Mouse (Mus musculus): ENCODE measurements at regions not wholly inside any gene's neighbourhood (a gene's known extent, or its start where the extent isn't known, plus 50 kb on each side); places are given as distances from the start of the nearest gene placed in this dataset.
"Not testable (repeated sequence)": the region's sequence is repeated elsewhere in the genome, so short reads cannot be mapped to it uniquely, and the experiment has no call there.

GRCm38 (mm10) chr12:95388185-95388584, 303.8 kb upstream of the Flrt2 start:
- no peak for DNase-seq

DNA sequence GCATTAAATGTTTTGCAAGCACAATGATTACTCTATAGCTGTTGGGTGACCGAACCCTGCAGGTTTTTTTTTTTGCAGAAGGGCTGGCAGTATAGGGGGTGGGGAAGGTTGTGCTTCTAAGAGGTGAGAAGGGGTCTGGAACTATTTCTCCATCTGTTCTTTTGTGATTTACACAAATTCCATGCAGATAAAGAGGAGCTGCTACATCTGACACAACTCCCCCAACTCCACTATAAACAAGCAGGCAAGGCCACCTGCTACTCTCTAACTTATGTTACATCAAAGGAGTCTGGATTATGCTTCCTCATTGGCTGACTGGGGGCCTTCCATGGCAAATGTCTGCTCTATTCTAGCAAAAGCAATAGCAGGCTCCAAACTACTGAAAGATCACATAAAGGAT, 299.2 kb upstream of the Flrt2 start:
- no peak for DNase-seq

DNA sequence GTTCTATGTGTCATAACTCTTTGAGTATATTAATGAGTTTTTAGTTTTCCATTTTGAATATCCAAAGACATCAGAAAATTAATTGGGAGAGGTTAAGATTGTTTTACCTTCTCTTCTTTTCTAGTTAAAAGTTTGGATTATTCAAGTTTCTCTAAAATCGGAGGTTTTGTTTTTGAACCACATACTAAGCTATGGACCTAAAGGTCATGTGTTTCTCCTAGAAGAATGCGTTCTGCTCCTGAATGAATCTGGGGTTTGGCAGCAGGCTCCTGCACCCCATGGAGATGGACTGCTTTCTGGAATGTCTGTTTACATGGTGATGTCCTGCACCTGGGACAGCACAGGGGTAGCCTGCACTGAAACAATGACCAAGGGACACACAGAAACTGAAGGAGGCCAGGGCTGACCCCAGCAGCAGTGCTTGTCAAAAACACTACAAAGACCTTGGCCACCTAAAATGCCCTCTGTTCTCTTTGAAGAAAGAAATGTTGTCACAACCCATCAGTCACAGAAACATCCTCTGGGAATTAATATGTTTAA, 297.0 kb upstream of the Flrt2 start:
- DNase-seq = no peak

DNA sequence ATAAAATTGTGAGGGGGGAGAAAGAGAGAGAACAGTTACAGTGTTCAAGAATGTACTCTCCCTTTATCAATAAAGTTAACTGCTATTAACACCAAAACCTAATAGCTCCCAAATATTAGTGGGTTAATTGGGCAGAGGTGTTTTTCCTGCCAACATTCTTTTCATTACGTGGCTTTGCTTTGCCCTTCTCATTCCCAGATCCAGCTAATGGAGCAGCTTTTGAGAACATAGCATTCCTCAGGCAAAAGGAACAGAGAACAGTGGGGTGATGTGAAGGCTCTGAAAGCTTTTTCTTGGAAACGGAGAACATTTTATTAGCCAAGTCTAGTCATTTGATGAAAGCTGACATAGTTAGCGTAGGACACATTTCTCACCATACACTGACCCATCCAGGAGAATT, 271.2 kb upstream of the Flrt2 start:
- no peak for DNase-seq

GRCm38 (mm10) chr12:95424739-95425138, 267.3 kb upstream of the Flrt2 start:
- DNase-seq = no peak

GRCm38 (mm10) chr12:95437226-95437625, 254.8 kb upstream of the Flrt2 start:
- no peak for DNase-seq

DNA sequence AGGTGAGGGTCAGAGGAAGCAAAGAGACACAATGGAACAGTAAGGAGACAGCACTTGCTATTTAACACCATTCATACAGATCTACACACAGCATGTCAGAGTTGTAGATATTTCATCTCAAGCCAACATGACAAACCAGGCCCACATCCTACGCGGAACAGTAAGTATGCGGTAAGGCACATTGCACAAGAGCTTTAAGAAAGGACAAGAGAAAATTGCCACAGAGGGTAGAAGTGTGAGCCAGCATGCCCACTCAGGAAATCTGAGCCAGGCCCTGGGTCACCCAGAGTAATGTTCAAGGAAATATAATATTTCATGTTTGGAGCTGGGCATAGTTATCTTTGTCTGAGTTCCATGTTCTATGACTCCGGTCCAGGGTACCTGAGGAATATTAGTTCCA, 234.5 kb upstream of the Flrt2 start:
- DNase-seq = no peak

- no peak for DNase-seq
Measured at GRCm38 (mm10) chr12:95466502-95467490, 225.2 kb upstream of the Flrt2 start.

- DNase-seq = no peak
Measured at GRCm38 (mm10) chr12:95469897-95470296, 222.1 kb upstream of the Flrt2 start.

GRCm38 (mm10) chr12:95486502-95486901, 205.5 kb upstream of the Flrt2 start:
- DNase-seq = no peak

- DNase-seq = no peak
Measured at GRCm38 (mm10) chr12:95488371-95488770, 203.7 kb upstream of the Flrt2 start.

DNA sequence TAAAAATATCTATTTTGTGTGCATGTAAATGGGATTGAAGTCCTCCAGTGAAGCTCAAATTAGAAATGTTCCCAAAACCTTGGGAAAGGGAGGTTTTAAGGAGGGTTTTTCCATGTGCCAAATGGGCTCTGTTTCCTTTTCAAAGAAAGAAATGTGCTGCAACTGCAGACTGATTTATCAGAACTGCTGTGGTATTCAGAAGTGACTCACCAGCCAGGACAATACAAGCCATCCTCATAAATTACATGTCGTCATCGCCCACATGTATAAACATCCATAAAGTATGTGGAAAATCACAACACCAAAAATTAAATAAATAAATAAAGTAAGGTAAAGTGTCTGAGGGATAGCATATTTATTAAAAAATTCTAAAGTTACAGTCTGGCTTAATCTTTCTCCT, 202.7 kb upstream of the Flrt2 start:
- DNase-seq = no peak

- DNase-seq = no peak
Measured at GRCm38 (mm10) chr12:95489848-95490247, 202.2 kb upstream of the Flrt2 start.

DNA sequence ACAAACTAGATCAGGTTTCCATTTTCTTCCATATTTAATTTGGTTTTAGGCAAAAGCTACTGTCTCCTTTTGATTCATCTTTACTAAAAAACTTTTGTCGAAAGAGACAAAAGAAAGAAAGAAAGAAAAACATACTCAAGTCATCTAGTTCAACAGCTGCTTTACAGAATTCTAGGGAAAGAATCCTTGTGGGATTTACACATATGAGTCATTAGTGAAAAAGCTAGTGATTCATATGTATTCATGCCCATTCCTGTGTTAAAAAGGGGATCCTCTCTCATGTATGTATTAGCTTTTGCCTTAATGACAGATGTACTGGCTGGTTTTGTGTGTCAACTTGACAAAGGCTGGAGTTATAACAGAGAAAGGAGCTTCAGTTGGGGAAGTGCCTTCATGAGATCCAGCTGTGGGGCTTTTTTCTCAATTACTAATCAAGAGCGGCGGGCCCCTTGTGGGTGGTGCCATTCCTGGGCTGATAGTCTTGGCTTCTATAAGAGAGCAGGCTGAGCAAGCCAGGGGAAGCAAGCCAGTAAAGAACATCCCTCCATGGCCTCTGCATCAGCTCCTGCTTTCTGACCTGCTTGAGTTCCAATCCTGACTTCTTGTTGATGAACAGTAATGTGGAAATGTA, 200.1 kb upstream of the Flrt2 start:
- not testable (repeated sequence) for DNase-seq

GRCm38 (mm10) chr12:95501443-95501842, 190.6 kb upstream of the Flrt2 start:
- DNase-seq = no peak

DNA sequence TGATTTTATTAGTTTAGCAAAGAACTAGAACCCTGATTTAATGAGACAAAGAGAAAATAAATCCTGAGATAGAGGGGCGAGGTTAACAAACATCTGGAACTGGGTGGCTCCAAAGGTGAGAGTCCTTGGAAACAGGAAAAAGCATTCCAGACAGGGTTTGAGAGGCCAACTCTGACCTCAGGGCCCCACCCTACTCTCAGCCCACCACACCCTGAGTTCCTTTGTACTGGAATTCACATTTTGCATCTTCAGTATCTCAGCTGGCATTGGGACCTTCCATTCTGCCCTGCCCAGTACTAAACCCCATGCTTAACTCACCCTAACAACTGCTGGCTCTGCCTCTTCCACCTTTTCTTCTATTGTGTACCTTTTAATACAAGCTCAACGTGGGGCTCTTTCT, 172.0 kb upstream of the Flrt2 start:
- DNase-seq = no peak

DNA sequence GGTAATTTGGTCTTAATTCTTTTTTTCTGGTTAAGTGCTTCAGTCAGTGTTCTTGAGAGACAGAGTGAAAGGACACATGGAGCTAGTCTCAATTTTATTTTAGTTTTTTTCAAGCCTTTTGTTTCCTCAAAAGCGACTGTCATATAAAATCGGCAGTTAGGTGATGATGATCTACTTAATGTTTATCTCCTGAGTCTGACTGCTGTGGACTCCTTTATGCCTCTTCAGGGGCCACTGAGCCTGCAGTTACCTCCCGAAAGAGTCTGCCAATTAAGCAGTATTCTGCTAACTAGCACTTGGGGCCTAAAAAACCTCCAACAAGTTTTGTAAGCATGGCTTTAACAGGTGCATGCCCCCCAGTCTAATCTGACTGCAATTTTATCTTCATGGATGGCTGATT, 170.0 kb upstream of the Flrt2 start:
- DNase-seq = no peak

DNA sequence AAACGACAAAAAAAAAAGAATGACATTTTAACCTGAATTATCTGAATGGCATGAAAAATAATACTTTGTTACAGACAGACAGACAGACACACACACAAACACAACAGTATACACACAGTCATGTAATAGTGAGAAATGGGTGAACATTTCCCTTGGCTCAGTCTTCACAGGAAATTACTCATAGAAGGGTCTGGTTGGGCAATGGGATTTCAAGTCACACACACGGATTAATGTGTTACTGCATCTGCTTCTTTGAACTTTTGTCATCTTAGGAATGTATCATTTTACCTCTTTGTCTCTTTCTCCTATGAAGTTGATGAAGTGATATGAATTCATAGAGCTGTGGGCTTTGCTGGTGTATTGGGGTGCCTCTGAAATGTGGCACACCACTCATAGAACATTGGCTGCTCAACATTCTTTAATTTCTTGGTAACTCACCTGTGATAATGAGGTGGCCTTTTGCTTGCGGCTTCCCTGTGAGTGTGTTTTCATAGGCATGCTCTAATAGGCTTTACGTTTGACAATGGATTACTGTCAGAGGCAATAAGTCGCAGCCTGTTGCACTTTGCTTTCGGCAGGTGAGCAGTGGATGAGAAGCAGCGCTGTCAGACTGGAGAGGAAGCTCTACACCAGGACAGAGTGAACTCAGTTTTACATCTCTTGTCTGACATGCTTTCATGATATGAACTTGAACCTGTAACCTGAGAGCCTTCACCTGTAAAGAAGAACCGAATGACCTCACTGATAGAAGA, 158.0 kb upstream of the Flrt2 start:
- DNase-seq = no peak

DNA sequence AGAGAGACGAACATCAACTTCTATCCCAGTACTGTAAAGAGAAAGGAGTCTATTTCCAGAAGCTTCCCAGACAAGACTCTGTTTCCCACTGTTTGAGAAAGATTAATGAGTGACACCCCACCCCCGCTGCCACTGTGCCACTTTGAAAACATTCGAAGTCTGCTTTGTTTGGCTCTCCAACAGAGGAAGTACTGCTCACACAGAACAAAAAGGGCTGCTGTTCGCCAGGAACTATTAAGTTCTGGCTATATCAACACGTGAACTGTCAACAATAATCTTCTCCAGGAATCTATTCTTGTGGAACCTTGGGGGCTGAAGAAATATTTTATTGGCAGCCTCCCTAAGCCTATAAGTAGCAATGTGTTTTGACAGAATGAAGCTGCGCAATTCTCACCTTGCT, 144.7 kb upstream of the Flrt2 start:
- DNase-seq = no peak

DNA sequence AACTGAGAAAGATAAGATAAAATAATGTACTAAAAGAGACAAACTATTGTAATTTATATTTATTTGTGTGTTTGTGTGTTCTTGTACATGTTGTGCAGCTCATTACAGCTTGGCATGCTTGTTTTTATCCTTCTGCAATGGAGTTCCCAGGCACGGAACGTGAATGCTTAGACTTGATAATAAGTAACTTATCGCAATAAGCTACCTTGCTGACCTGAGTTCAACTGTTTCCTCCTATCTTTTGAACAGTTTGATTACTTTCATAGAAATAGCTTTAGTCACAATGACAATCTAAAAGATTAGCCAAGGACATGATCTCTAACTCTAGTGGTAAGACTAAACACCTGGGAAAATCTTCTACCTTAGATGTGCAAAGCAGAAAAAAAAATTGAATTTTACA, 138.9 kb upstream of the Flrt2 start:
- no peak for DNase-seq

DNA sequence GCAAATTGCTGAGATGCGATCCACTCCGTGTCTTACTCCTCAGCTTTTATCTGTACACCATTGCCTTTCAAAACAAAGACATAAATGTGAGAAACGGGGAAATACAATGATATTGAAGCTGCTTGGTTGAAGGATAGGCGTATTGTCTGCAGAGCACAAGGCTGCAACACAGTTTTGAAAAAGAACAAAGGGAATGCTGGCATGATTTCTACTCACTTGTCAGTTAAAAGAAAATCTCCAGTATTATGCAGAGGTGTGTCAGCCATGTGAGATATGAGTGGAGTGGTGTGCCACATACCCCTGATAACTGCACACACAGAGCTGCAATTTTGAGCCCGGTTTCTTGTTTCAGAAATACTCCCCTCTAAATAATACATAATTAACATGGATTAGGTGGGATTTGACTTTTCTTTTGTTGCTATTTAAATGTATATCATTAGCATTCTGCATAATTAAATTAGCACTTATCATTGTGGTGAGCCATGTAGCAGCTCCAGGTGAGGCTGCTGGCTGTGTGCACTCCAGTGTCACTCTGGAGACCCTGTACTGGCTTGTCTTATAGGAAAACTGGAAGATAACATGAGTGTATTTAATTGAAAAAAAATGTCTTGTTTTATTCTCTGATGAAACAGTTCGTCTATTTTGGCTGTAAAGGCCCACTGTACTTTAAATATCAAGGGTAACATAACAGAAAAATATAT, 133.2 kb upstream of the Flrt2 start:
- DNase-seq = no peak

GRCm38 (mm10) chr12:95563431-95563830, 128.6 kb upstream of the Flrt2 start:
- no peak for DNase-seq

DNA sequence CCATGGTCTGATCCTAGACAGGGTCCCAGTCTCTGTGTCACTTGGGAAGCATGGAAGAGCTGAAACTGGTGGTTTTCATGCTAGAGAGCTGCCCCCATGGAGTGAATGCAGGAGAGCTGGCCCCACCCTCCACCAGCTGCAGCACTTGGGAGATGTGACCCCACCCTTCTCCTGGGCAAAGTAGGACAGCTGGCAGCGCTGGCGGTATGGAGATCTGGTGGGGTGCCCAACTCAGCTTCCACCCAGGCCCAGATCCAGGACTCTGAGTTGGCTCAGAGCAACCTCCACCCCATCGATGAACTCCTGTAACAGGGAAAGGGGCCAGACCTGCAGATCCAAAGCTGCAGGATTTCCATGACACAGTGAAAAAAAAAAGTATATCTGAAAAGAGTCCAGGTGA, 115.3 kb upstream of the Flrt2 start:
- DNase-seq = peak; percentile 1 to 7
